Mouse (Mus musculus): Measurements from ENCODE around the gene Cpa4. TPM values are rescaled to one million over a fixed set of nuclear protein-coding genes. Genes with fewer than 3 reads are reported as not detected.
A peak's percentile ranks its signal among the peaks of the same experiment; 100 is the strongest.

Gene Cpa4
- total and polyA plus RNA-seq, 3 experiments, result not detected

- H3K9ac ChIP-seq (ENCODE audit: low read depth, low read length), result no peak overlapping the region
- intact Hi-C loops (cut with DNase I), result no loop called here
- no peaks in the 10 kb centered on the region for H3K27me3 ChIP-seq (ENCODE audit: control insufficient read depth, insufficient read depth, low read length)
- H3K79me2 ChIP-seq (replicated peaks; ENCODE audit: control insufficient read depth, insufficient read depth, low read length), result no peaks in the 10 kb centered on the region
- no peaks in the 10 kb centered on the region for H3K36me3 ChIP-seq (ENCODE audit: control insufficient read depth, insufficient read depth, low read length)
- H3K4me3 ChIP-seq, result no peak overlapping the region
- no peak overlapping the region for H3K27ac ChIP-seq
- TF ChIP-seq POLR2A (IDR thresholded peaks at IDR 0.05; ENCODE audit: insufficient read depth, low read depth, low read length) (no peak), EP300 (IDR thresholded peaks at IDR 0.05; ENCODE audit: insufficient read depth, low read depth, low read length) (no peak), CTCF (IDR thresholded peaks at IDR 0.05) (no peak)
- no peak for DNase-seq
- H3K4me1 ChIP-seq (ENCODE audit: control insufficient read depth, insufficient read depth, low read length), result peaks cover 1% of the 10 kb centered on the region
- 53% methylated on average over 8 of the region's 8 CpGs for WGBS
Measured at GRCm38 (mm10) chr6:30543851-30544250, 24.3 kb upstream of the Cpa4 start.

GRCm38 (mm10) chr6:30545689-30546088 lies 22.5 kb upstream of the Cpa4 start:
- Histone ChIP-seq H3K27me3 (ENCODE audit: control insufficient read depth, insufficient read depth, low read length) (no peaks in the 10 kb centered on the region), H3K27ac (no peak overlapping the region; the same call in 1 of the 2 replicates)
- intact Hi-C loops (cut with DNase I), result no loop called here

DNA sequence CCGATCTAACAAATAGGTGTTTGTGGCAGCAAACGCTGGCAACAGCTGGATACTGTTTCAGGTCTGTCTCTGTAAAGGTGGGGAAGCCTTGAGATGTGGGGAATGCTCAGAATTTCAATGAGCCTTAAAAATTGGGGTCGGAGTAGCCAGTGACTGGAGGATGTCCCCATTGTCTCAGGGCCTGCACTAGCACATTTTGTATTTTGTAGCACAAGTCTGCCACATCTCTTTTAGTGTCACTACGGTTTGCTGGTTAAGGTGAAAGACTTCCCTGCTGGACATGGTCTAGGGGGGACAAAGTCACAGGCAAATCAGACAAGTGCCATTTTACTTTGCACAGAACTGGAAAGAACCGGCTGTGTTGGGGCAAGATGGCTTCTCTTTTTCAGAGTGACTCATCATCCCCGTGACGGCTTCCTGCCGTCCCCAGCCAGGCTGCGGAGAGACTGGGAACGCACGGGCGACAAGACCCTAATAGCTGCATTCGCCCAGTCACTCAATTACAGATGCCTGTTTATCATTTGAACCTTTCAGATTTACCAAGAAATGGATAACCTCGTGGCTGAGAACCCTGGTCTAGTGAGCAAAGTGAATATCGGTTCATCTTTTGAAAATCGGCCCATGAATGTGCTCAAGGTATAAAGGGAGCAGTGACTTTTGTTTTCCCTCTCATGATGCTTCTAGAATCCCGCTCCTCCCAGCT lies 21.4 kb upstream of the Cpa4 start:
- intact Hi-C loops (cut with DNase I), result no loop called here
- Histone ChIP-seq H3K4me1 (ENCODE audit: control insufficient read depth, insufficient read depth, low read length) (peaks cover 1% of the 10 kb centered on the region), H3K4me3 (peak overlapping the region; percentile 14; the same call in 1 of the 2 replicates), H3K27me3 (ENCODE audit: control insufficient read depth, insufficient read depth, low read length) (no peaks in the 10 kb centered on the region), H3K36me3 (ENCODE audit: control insufficient read depth, insufficient read depth, low read length) (no peaks in the 10 kb centered on the region), H3K27ac (no peak overlapping the region), H3K9ac (ENCODE audit: low read depth, low read length) (no peak overlapping the region), H3K79me2 (replicated peaks; ENCODE audit: control insufficient read depth, insufficient read depth, low read length) (no peaks in the 10 kb centered on the region)
- WGBS, result 36% methylated on average over 17 of the region's 17 CpGs
- TF ChIP-seq EP300 (IDR thresholded peaks at IDR 0.05; ENCODE audit: insufficient read depth, low read depth, low read length), result no peak
- no peak for TF ChIP-seq CTCF (IDR thresholded peaks at IDR 0.05)
- no peak for TF ChIP-seq POLR2A (IDR thresholded peaks at IDR 0.05; ENCODE audit: insufficient read depth, low read depth, low read length)
- DNase-seq, result peak in 1 of 2 experiments; percentile 20

More at GRCm38 (mm10) chr6:30545689-30546088, 22.5 kb upstream of the Cpa4 start:
- 68% methylated on average over 7 of the region's 7 CpGs for WGBS
- peaks cover 1% of the 10 kb centered on the region for H3K4me1 ChIP-seq (ENCODE audit: control insufficient read depth, insufficient read depth, low read length)
- no peaks in the 10 kb centered on the region for H3K36me3 ChIP-seq (ENCODE audit: control insufficient read depth, insufficient read depth, low read length)
- no peak overlapping the region for H3K4me3 ChIP-seq
- no peak for DNase-seq
- no peaks in the 10 kb centered on the region for H3K79me2 ChIP-seq (replicated peaks; ENCODE audit: control insufficient read depth, insufficient read depth, low read length)
- no peak overlapping the region for H3K9ac ChIP-seq (ENCODE audit: low read depth, low read length)
- no peak for TF ChIP-seq POLR2A (IDR thresholded peaks at IDR 0.05; ENCODE audit: insufficient read depth, low read depth, low read length)

- H3K4me1 ChIP-seq (ENCODE audit: control insufficient read depth, insufficient read depth, low read length), result peaks cover 1% of the 10 kb centered on the region
- H3K27me3 ChIP-seq (ENCODE audit: control insufficient read depth, insufficient read depth, low read length), result no peaks in the 10 kb centered on the region
- no peak overlapping the region for H3K27ac ChIP-seq
- DNase-seq, result no peak
- H3K4me3 ChIP-seq, result peak overlapping the region; percentile 14; the same call in 1 of the 2 replicates
- H3K36me3 ChIP-seq (ENCODE audit: control insufficient read depth, insufficient read depth, low read length), result no peaks in the 10 kb centered on the region
- WGBS, result 3% methylated on average over 17 of the region's 17 CpGs
- no peaks in the 10 kb centered on the region for H3K79me2 ChIP-seq (replicated peaks; ENCODE audit: control insufficient read depth, insufficient read depth, low read length)
- TF ChIP-seq CTCF (IDR thresholded peaks at IDR 0.05), result no peak
- no peak for TF ChIP-seq EP300 (IDR thresholded peaks at IDR 0.05; ENCODE audit: insufficient read depth, low read depth, low read length)
- no peak for TF ChIP-seq POLR2A (IDR thresholded peaks at IDR 0.05; ENCODE audit: insufficient read depth, low read depth, low read length)
- intact Hi-C loops (cut with DNase I), result no loop called here
- H3K9ac ChIP-seq (ENCODE audit: low read depth, low read length), result no peak overlapping the region
Measured at GRCm38 (mm10) chr6:30547274-30547645, 20.9 kb upstream of the Cpa4 start.

- intact Hi-C loops (cut with DNase I), result no loop called here
- WGBS, result 47% methylated on average over 9 of the region's 9 CpGs
- TF ChIP-seq POLR2A (IDR thresholded peaks at IDR 0.05; ENCODE audit: insufficient read depth, low read depth, low read length), result no peak
- no peak for TF ChIP-seq CTCF (IDR thresholded peaks at IDR 0.05)
- TF ChIP-seq EP300 (IDR thresholded peaks at IDR 0.05; ENCODE audit: insufficient read depth, low read depth, low read length), result 0 out of 2 replicates have a peak, but pooled peaks have one; percentile 9
- Histone ChIP-seq H3K4me3 (no peak overlapping the region), H3K36me3 (ENCODE audit: control insufficient read depth, insufficient read depth, low read length) (no peaks in the 10 kb centered on the region), H3K27me3 (ENCODE audit: control insufficient read depth, insufficient read depth, low read length) (no peaks in the 10 kb centered on the region), H3K79me2 (replicated peaks; ENCODE audit: control insufficient read depth, insufficient read depth, low read length) (no peaks in the 10 kb centered on the region), H3K27ac (no peak overlapping the region), H3K4me1 (ENCODE audit: control insufficient read depth, insufficient read depth, low read length) (peaks cover 1% of the 10 kb centered on the region), H3K9ac (ENCODE audit: low read depth, low read length) (no peak overlapping the region)
- DNase-seq, result peak; percentile 48 to 64
Measured at GRCm38 (mm10) chr6:30547656-30548306, 20.4 kb upstream of the Cpa4 start.

DNA sequence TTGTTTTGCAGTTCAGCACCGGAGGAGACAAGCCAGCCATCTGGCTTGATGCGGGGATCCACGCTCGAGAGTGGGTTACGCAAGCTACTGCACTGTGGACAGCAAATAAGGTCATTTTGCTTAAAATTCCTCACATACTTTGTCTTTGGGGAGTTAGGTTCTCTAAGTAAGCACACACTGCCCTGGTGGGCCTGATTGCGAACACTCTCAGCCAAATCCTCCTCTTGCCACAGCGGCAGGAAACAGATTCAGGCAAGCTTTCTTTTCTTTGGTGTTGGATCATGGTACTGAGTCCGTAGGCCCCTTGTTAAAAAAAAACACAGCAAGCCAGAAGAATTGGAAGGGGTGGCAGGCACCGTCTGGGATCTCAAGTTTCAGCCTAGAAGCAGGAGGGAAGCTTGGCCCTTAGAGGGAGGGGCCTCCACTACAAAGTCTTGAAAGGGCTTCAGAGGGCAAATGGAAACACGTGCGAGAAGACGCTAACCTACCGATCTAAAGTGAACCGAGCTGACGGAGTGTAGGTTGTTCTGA lies 18.9 kb upstream of the Cpa4 start:
- Histone ChIP-seq H3K79me2 (replicated peaks; ENCODE audit: control insufficient read depth, insufficient read depth, low read length) (no peaks in the 10 kb centered on the region), H3K9ac (ENCODE audit: low read depth, low read length) (no peak overlapping the region), H3K36me3 (ENCODE audit: control insufficient read depth, insufficient read depth, low read length) (no peaks in the 10 kb centered on the region), H3K27ac (no peak overlapping the region), H3K27me3 (ENCODE audit: control insufficient read depth, insufficient read depth, low read length) (no peaks in the 10 kb centered on the region), H3K4me3 (no peak overlapping the region), H3K4me1 (ENCODE audit: control insufficient read depth, insufficient read depth, low read length) (peaks cover 1% of the 10 kb centered on the region)
- intact Hi-C loops (cut with DNase I), result no loop called here
- 63% methylated on average over 15 of the region's 15 CpGs for WGBS
- no peak for TF ChIP-seq POLR2A (IDR thresholded peaks at IDR 0.05; ENCODE audit: insufficient read depth, low read depth, low read length)
- TF ChIP-seq EP300 (IDR thresholded peaks at IDR 0.05; ENCODE audit: insufficient read depth, low read depth, low read length), result no peak
- TF ChIP-seq CTCF (IDR thresholded peaks at IDR 0.05), result no peak
- DNase-seq, result peak; percentile 28 to 31

Measured in heart, adult 2 months (tissue).